Mouse (Mus musculus) stomach, postnatal 0 days (tissue): Measurements from ENCODE around the gene Thsd7a. TPM values are rescaled to one million over a fixed set of nuclear protein-coding genes. Genes with fewer than 3 reads are reported as not detected.

Experiments used
- ATAC-seq: fragments of 200-750 bp; cut with Nextera tagmentation; 2 replicates; pipeline ENCODE4 v1.8.0; 2017; ENCODE audit not compliant: low FRiP score, low TSS enrichment
- DNase-seq: peaks from one replicate; pipeline ENCODE4 v3.0.0-alpha.2; 2016; ENCODE audit warnings: low spot score
- H3K27ac ChIP-seq: fragments of 300-500 bp; sonication (generic); replicated peaks from 2 replicates; pipeline ENCODE4 v1.5.1; 2014; ENCODE audit warnings: mild to moderate bottlenecking, control low read depth
- H3K27me3 ChIP-seq: fragments of 300-500 bp; sonication (generic); 2 replicates; pipeline ENCODE4 v1.6.1; 2014; ENCODE audit warnings: low read length; ENCODE audit not compliant: control insufficient read depth, insufficient read depth
- H3K36me3 ChIP-seq: fragments of 300-500 bp; sonication (generic); 2 replicates; pipeline ENCODE4 v1.6.1; 2014; ENCODE audit warnings: low read length, mixed read lengths; ENCODE audit not compliant: control insufficient read depth, insufficient read depth
- H3K4me1 ChIP-seq: fragments of 300-500 bp; sonication (generic); replicated peaks from 2 replicates; pipeline ENCODE4 v1.6.1; 2014; ENCODE audit warnings: antibody characterized with exemption; ENCODE audit not compliant: control insufficient read depth, insufficient read depth
- H3K4me2 ChIP-seq: fragments of 300-500 bp; sonication (generic); replicated peaks from 2 replicates; pipeline ENCODE4 v1.6.1; 2014; ENCODE audit warnings: low read depth, mild to moderate bottlenecking, control low read depth, moderate library complexity
- H3K4me3 ChIP-seq: fragments of 300-500 bp; sonication (generic); 2 replicates; pipeline ENCODE4 v1.5.1; 2014; ENCODE audit warnings: low read depth, low read length, control low read depth
- H3K9ac ChIP-seq: fragments of 300-500 bp; sonication (generic); 2 replicates; pipeline ENCODE4 v1.6.1; 2014; ENCODE audit warnings: mild to moderate bottlenecking, low read length, control low read depth, mixed read lengths
- H3K9me3 ChIP-seq: fragments of 300-500 bp; sonication (generic); 2 replicates; pipeline ENCODE4 v1.6.1; 2016; ENCODE audit warnings: low read length; ENCODE audit not compliant: control insufficient read depth
- CTCF ChIP-seq: IDR thresholded peaks from 2 replicates; pipeline ENCODE4 v1.5.1; 2016; ENCODE audit warnings: antibody characterized with exemption, low read depth, mild to moderate bottlenecking, moderate library complexity
- EP300 ChIP-seq: optimal IDR thresholded peaks from 2 replicates; pipeline ENCODE3; 2016; ENCODE audit warnings: antibody characterized with exemption
- WGBS: fragments of 180-500 bp; shearing (Covaris S2); extraction: QIAGEN DNeasy Blood & Tissue Kit; methylation state at CpG from one replicate; pipeline ENCODE4 v1.1.7; 2014; 5-methylcytosine and 5-hydroxymethylcytosine counted together
- polyA plus RNA-seq: library from polyadenylated mRNA; unstranded; fragments of >200 nt; fragmentation: Nextera tagmentation; extraction: Ambion mirVana; gene quantifications from 2 replicates; pipeline ENCODE4 v1.2.1, GENCODE M21; 2015

The Thsd7a gene
- polyA plus RNA-seq, 1 experiment from 2014 or later = 1.1 TPM

- 77% methylated on average over 3 of the region's 3 CpGs for WGBS
- TF ChIP-seq EP300 = no peak
- H3K27me3 ChIP-seq = no peaks in the 10 kb centered on the region
- no peaks in the 10 kb centered on the region for H3K4me1 ChIP-seq
- ATAC-seq (no peak), DNase-seq (no peak)
- no peak overlapping the region for H3K27ac ChIP-seq
- no peak overlapping the region for H3K9ac ChIP-seq
- no peaks in the 10 kb centered on the region for H3K9me3 ChIP-seq
- H3K4me3 ChIP-seq = no peak overlapping the region
- H3K4me2 ChIP-seq = no peak overlapping the region
- no peaks in the 10 kb centered on the region for H3K36me3 ChIP-seq
These were observed 198.0 kb downstream of the Thsd7a start for GRCm38 (mm10) chr6:12551176-12551575.

DNA sequence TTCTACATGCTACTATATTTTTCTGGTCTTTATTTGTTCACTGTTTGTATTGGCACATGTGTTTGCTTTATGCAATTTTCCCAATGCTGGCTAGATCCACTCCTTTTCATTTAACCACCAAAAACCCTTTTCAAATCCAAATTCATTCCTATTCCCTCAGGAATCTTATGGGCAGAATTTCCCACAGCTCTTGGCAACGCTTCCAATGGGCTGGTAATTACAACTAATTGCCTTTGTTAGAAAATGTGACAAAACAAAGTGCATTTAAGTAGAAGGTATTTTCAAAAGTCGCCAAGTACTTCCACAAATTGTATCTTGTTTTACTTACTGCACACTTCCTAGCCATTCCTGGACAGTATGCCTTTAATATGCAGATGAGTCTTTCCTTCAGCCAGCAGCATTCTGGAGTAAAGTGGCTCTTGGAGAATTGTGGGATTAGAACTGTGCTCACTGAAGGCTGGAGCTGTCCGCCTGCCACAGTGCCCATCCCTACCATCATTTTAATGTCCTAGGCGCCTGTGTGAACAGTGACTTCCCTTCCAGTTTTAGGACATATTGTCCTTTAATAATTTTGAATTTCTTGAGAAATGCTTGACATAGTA, 199.1 kb downstream of the Thsd7a start:
- DNase-seq = no peak
- H3K27me3 ChIP-seq = no peaks in the 10 kb centered on the region
- no peak for ATAC-seq
- H3K4me1 ChIP-seq = no peaks in the 10 kb centered on the region
- no peak overlapping the region for H3K27ac ChIP-seq
- H3K36me3 ChIP-seq = no peaks in the 10 kb centered on the region
- H3K4me2 ChIP-seq = no peak overlapping the region
- 72% methylated on average over 4 of the region's 4 CpGs for WGBS
- no peak for TF ChIP-seq EP300
- no peak for TF ChIP-seq CTCF
- no peak overlapping the region for H3K4me3 ChIP-seq
- H3K9ac ChIP-seq = no peak overlapping the region
- no peaks in the 10 kb centered on the region for H3K9me3 ChIP-seq

DNA sequence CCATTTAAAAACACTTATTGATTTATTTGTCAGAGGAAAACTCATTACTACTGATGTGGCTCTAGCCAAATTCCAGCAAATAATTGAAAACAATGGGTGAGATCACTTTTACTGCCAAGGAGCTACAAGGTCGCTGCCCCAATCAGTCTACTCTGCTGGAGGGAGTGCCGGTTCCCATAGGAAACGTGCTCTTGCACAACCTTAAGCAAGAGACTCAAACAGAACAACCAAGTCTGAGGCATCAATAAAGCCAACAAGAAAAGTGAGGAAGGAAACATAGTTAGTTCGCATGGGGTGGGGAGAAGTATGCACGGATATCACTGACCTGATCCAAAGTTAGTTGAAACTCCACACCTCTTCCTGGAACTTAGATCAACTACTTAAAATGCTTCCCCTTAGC, 205.1 kb downstream of the Thsd7a start:
- H3K9me3 ChIP-seq = no peaks in the 10 kb centered on the region
- H3K9ac ChIP-seq = no peak overlapping the region
- WGBS = 37% methylated on average over 5 of the region's 5 CpGs
- no peak for TF ChIP-seq EP300
- no peaks in the 10 kb centered on the region for H3K36me3 ChIP-seq
- DNase-seq = no peak
- no peaks in the 10 kb centered on the region for H3K4me1 ChIP-seq
- H3K4me2 ChIP-seq = no peak overlapping the region
- ATAC-seq = no peak
- no peak overlapping the region for H3K27ac ChIP-seq
- no peaks in the 10 kb centered on the region for H3K27me3 ChIP-seq
- no peak overlapping the region for H3K4me3 ChIP-seq

- DNase-seq (no peak), ATAC-seq (no peak)
- Histone ChIP-seq H3K9ac (no peak overlapping the region), H3K4me2 (no peak overlapping the region), H3K36me3 (no peaks in the 10 kb centered on the region), H3K27ac (no peak overlapping the region), H3K27me3 (no peaks in the 10 kb centered on the region), H3K4me1 (no peaks in the 10 kb centered on the region), H3K9me3 (no peaks in the 10 kb centered on the region), H3K4me3 (no peak overlapping the region)
- TF ChIP-seq CTCF = no peak
- no peak for TF ChIP-seq EP300
- WGBS = 65% methylated on average over 3 of the region's 3 CpGs
These were observed 206.7 kb downstream of the Thsd7a start for GRCm38 (mm10) chr6:12542496-12542895.

DNA sequence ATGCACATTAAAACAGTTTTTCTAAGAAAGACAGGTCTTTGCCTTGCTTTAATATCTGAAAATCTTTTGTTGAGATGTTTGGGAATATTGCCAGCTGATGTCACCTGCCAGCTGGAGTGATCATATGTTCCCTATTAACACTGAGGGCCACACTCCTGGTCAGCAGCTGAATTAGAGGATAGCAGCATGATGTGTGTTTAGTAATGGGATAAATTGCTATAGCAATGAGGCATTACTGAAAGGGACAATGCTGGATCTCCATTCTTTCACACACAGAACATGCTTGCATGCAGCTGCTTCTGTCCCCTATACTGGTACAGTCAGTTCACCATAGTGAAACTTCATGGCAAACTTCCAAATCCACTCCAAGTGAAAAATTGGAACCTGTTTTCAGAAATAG, 230.1 kb downstream of the Thsd7a start:
- H3K9me3 ChIP-seq = no peaks in the 10 kb centered on the region
- no peak for ATAC-seq
- H3K4me2 ChIP-seq = no peak overlapping the region
- no peaks in the 10 kb centered on the region for H3K27me3 ChIP-seq
- no peaks in the 10 kb centered on the region for H3K4me1 ChIP-seq
- H3K4me3 ChIP-seq = no peak overlapping the region
- H3K36me3 ChIP-seq = no peaks in the 10 kb centered on the region
- no peak overlapping the region for H3K27ac ChIP-seq
- no peak for DNase-seq
- TF ChIP-seq EP300 (no peak), CTCF (no peak)
- H3K9ac ChIP-seq = no peak overlapping the region

DNA sequence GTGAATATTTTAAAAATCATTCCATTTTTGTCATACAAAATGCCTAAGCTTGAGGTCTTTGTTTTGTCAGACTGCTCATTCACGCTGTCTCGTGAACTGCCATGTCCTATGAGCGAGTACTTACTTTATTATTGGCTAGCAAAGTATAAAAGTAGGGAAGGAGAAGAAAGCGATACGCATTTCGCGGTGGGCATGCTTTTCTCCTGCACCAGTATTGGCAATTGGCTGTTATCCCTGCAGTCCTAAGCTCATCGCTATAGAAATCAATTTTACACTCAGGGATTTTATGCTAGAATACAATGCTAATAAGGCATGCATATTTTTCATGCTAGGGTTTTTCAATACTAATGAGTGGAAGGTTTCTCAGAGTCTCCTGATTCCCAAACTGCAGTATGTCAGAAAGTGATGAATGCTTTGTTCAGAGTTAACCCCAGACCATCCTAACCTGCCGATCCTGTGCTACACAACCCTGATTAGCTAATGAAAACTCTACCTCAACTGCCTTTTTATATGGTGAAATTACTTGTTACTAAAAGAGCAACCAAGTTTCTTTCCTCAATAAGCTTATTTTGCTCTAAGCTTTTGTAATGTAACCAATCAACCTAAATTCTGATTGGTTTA, 230.8 kb downstream of the Thsd7a start:
- no peak overlapping the region for H3K9ac ChIP-seq
- DNase-seq (no peak), ATAC-seq (no peak)
- H3K27ac ChIP-seq = no peak overlapping the region
- no peaks in the 10 kb centered on the region for H3K9me3 ChIP-seq
- H3K36me3 ChIP-seq = no peaks in the 10 kb centered on the region
- TF ChIP-seq CTCF = no peak
- no peak overlapping the region for H3K4me2 ChIP-seq
- 80% methylated on average over 9 of the region's 9 CpGs for WGBS
- no peaks in the 10 kb centered on the region for H3K4me1 ChIP-seq
- no peak overlapping the region for H3K4me3 ChIP-seq
- no peaks in the 10 kb centered on the region for H3K27me3 ChIP-seq
